Mouse (Mus musculus): ENCODE data around the gene Rabgap1. TPM values are rescaled to one million over a fixed set of nuclear protein-coding genes. Genes with fewer than 3 reads are reported as not detected.
"Not testable (repeated sequence)": the region's sequence is repeated elsewhere in the genome, so short reads cannot be mapped to it uniquely, and the experiment has no call there.

Gene Rabgap1
- polyA plus RNA-seq, 1 experiment from 2014 or later = 52.7 TPM

DNA sequence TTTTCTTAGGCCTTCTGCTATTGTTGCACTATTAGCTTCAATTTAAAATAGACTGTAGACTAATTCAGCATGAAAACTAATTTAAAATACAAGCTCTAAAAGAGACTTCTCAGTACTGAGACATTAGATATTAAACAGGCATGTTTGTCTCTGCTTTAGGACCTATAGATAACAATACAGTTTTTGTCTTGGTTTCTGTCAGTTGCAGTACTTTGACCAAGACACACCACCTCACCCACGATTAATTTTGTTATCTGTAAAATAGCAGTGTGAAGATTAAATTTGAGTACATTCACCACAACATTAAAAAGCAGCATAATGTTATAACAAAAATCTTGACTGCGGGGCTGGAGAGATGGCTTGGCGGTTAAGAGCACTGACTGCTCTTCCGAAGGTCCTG lies 23.2 kb downstream of the Rabgap1 start:
- Histone ChIP-seq H3K36me3 (peaks cover 13% of the 10 kb centered on the region), H3K4me3 (no peak overlapping the region), H3K9me3 (no peaks in the 10 kb centered on the region), H3K27ac (no peak overlapping the region), H3K9ac (no peak overlapping the region), H3K4me1 (no peaks in the 10 kb centered on the region), H3K27me3 (replicated peaks) (no peaks in the 10 kb centered on the region), H3K4me2 (replicated peaks) (no peak overlapping the region)
- 95% methylated on average over 4 of the region's 4 CpGs for WGBS
- no peak for ATAC-seq (ENCODE audit: low FRiP score, low read depth)

DNA sequence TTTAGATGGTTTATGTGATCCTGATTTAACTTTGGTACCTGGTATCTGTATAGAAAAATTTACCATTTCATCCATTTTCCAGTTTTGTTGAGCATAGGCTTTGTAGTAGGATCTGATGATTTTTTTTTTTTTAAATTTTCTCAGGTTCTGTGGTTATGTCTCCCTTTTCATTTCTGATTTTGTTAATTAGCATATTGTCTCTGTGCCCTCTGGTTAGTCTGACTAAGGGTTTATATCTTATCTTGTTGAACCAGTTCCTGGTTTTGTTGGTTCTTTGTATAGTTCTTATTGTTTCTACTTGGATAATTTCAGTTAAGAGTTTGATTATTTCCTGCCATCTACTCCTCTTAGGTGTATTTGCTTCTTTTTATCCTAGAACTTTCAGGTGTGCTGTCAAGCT lies 36.5 kb downstream of the Rabgap1 start:
- Histone ChIP-seq H3K4me1 (no peaks in the 10 kb centered on the region), H3K27me3 (replicated peaks) (no peaks in the 10 kb centered on the region), H3K4me2 (replicated peaks) (no peak overlapping the region), H3K9me3 (no peaks in the 10 kb centered on the region), H3K4me3 (no peak overlapping the region), H3K27ac (no peak overlapping the region), H3K9ac (no peak overlapping the region), H3K36me3 (peaks cover 47% of the 10 kb centered on the region)
- ATAC-seq (ENCODE audit: low FRiP score, low read depth) = no peak

GRCm38 (mm10) chr2:37480039-37480438 lies 37.0 kb downstream of the Rabgap1 start:
- Histone ChIP-seq H3K27me3 (replicated peaks) (no peaks in the 10 kb centered on the region), H3K9me3 (no peaks in the 10 kb centered on the region), H3K9ac (no peak overlapping the region), H3K4me1 (no peaks in the 10 kb centered on the region), H3K27ac (no peak overlapping the region), H3K4me2 (replicated peaks) (no peak overlapping the region), H3K4me3 (no peak overlapping the region), H3K36me3 (peaks cover 51% of the 10 kb centered on the region)
- ATAC-seq (ENCODE audit: low FRiP score, low read depth) = no peak
- 97% methylated on average over 2 of the region's 2 CpGs for WGBS

DNA sequence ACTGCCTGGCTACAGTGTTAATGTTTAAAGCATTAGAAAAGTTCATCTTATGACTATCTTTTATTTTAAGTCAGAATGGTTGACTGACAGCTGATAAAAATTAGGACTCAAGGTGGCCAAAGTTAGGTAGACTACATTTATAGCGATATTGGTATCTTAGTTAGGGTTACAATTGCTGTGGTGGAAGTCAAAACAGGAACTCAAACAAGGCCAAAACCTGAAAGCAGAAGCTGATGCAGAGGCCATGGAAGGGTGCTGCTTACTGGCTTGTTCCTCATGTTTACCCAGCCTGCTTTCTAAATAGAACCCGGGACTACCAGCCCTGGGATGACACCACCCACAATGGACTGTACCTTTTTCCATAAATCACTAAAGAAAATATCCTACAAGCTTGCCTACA lies 41.1 kb downstream of the Rabgap1 start:
- Histone ChIP-seq H3K27me3 (replicated peaks) (no peaks in the 10 kb centered on the region), H3K27ac (no peak overlapping the region), H3K4me1 (no peaks in the 10 kb centered on the region), H3K4me3 (no peak overlapping the region), H3K9me3 (no peaks in the 10 kb centered on the region), H3K36me3 (peaks cover 26% of the 10 kb centered on the region), H3K4me2 (replicated peaks) (no peak overlapping the region), H3K9ac (no peak overlapping the region)
- ATAC-seq (ENCODE audit: low FRiP score, low read depth) = no peak
- 91% methylated on average over 2 of the region's 2 CpGs for WGBS

DNA sequence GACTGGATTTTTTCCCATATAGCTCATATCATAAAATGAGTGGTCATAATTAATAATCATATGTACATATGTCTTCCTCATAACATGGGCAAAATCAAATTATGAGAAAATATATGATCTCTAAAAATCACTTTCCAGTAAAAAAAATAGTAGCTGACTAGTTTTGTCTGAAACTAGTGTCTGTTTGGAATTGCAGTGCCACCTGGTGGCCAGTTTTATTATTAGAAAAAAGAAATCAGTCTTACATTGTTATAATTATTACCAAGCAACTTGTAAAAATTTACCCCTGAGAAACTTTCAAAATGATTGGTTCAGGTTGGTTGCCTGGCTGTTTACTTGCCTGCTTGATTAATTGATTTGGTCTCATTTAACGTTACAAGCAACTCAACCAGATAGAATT lies 42.3 kb downstream of the Rabgap1 start:
- H3K4me2 ChIP-seq (replicated peaks) = no peak overlapping the region
- no peaks in the 10 kb centered on the region for H3K4me1 ChIP-seq
- 90% methylated on average over 1 of the region's 1 CpGs for WGBS
- peaks cover 37% of the 10 kb centered on the region for H3K36me3 ChIP-seq
- no peaks in the 10 kb centered on the region for H3K9me3 ChIP-seq
- ATAC-seq (ENCODE audit: low FRiP score, low read depth) = no peak
- H3K27me3 ChIP-seq (replicated peaks) = no peaks in the 10 kb centered on the region
- no peak overlapping the region for H3K27ac ChIP-seq
- H3K9ac ChIP-seq = no peak overlapping the region
- no peak overlapping the region for H3K4me3 ChIP-seq

DNA sequence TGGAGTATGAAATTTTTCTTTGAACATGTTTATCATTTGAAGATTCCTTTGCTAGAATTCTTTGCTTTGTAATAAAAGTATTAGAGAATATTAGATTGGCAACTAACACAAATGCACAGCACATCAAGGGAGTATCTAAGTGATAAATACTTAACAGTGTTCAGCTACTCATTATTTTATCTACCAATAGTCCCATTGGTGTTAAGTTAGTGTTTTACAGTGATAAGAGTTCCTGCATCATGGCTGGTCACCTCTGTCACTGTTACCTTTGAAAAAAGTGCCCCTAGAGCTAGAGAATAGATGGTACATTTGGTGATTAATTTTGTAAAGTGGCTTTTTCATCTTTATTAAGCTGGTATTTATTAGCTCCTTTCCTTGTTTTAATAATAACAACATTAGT lies 43.3 kb downstream of the Rabgap1 start:
- Histone ChIP-seq H3K36me3 (peaks cover 41% of the 10 kb centered on the region), H3K27ac (no peak overlapping the region), H3K9me3 (no peaks in the 10 kb centered on the region), H3K27me3 (replicated peaks) (no peaks in the 10 kb centered on the region), H3K4me3 (no peak overlapping the region), H3K4me1 (no peaks in the 10 kb centered on the region), H3K9ac (no peak overlapping the region), H3K4me2 (replicated peaks) (no peak overlapping the region)
- ATAC-seq (ENCODE audit: low FRiP score, low read depth) = no peak

- H3K4me1 ChIP-seq = no peaks in the 10 kb centered on the region
- no peak for ATAC-seq (ENCODE audit: low FRiP score, low read depth)
- H3K4me3 ChIP-seq = no peak overlapping the region
- no peak overlapping the region for H3K9ac ChIP-seq
- 96% methylated on average over 2 of the region's 2 CpGs for WGBS
- no peak overlapping the region for H3K4me2 ChIP-seq (replicated peaks)
- no peak overlapping the region for H3K27ac ChIP-seq
- H3K9me3 ChIP-seq = no peaks in the 10 kb centered on the region
- no peaks in the 10 kb centered on the region for H3K27me3 ChIP-seq (replicated peaks)
- H3K36me3 ChIP-seq = peaks cover 42% of the 10 kb centered on the region
Observed at GRCm38 (mm10) chr2:37488956-37489355, 45.9 kb downstream of the Rabgap1 start.

- ATAC-seq (ENCODE audit: low FRiP score, low read depth) = no peak
- WGBS = 92% methylated on average over 4 of the region's 4 CpGs
- Histone ChIP-seq H3K4me3 (no peak overlapping the region), H3K9ac (no peak overlapping the region), H3K36me3 (peaks cover 40% of the 10 kb centered on the region), H3K4me2 (replicated peaks) (no peak overlapping the region), H3K27ac (no peak overlapping the region), H3K4me1 (no peaks in the 10 kb centered on the region), H3K27me3 (replicated peaks) (no peaks in the 10 kb centered on the region), H3K9me3 (no peaks in the 10 kb centered on the region)
Observed at GRCm38 (mm10) chr2:37497321-37497720, 54.2 kb downstream of the Rabgap1 start.

GRCm38 (mm10) chr2:37505856-37506255 lies 62.8 kb downstream of the Rabgap1 start:
- H3K27ac ChIP-seq; H3K27me3 ChIP-seq (replicated peaks); H3K4me1 ChIP-seq; H3K4me3 ChIP-seq; ATAC-seq (ENCODE audit: low FRiP score, low read depth); H3K9ac ChIP-seq; H3K4me2 ChIP-seq (replicated peaks); H3K9me3 ChIP-seq: not testable (repeated sequence)
- H3K36me3 ChIP-seq = peaks cover 22% of the 10 kb centered on the region
- 88% methylated on average over 2 of the region's 2 CpGs for whole genome bisulfite sequencing

DNA sequence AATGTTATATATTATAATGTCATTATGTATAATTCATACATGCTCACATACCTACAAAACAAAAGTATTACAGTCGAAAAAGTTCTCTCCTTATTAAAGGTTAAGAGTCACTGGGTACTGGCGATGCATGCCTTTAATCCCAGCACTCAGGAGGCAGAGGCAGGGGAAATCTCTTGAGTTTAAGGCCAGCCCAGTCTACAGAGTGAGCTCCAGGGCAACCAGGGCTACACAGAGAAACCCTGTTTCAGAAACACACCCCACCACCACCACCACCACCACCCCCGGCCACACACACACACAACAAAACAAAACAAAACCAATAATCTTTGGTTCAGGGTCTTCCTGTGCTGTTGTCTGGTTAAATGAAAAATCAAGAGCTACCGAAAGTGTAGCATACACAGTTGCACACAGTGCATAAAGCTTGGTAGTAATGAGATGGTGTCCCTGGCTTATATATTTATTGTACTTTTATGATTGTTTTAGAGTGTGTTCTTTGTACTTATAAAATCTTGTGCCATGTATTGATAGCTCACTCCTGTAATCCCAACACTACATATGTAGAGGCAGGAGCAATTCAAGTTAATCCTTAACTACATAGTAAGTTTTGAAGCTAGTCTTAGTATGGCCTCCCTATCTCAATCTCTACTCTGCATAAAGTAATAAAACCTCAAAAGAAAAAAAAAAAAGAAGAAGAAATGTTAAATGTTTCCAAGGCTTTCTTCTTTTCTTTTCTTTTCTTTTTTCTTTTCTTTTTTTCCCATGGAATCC lies 68.2 kb downstream of the Rabgap1 start:
- Histone ChIP-seq H3K4me2 (replicated peaks) (no peak overlapping the region), H3K4me3 (no peak overlapping the region), H3K27ac (no peak overlapping the region), H3K9ac (no peak overlapping the region), H3K27me3 (replicated peaks) (no peaks in the 10 kb centered on the region), H3K9me3 (no peaks in the 10 kb centered on the region), H3K4me1 (peaks cover 6% of the 10 kb centered on the region), H3K36me3 (peaks cover 28% of the 10 kb centered on the region)
- 92% methylated on average over 4 of the region's 4 CpGs for whole genome bisulfite sequencing
- no peak for ATAC-seq (ENCODE audit: low FRiP score, low read depth)

GRCm38 (mm10) chr2:37516030-37516710 lies 73.1 kb downstream of the Rabgap1 start, which contains the start of gene Gpr21:
Gene Gpr21 (plus strand): TSS chr2:37516332.
- H3K4me2 ChIP-seq (replicated peaks) = peak within 1 kb of the TSS; percentile 53
- peak within 1 kb of the TSS; percentile 27 for H3K4me3 ChIP-seq
- peak within 1 kb of the TSS; percentile 40 for H3K9ac ChIP-seq
- 18% methylated on average over 11 of the region's 11 CpGs for WGBS
- no peaks in the 10 kb centered on the region for H3K27me3 ChIP-seq (replicated peaks)
- peaks cover 25% of the 10 kb centered on the region for H3K36me3 ChIP-seq
- peak; percentile 87 for ATAC-seq (ENCODE audit: low FRiP score, low read depth)
- peaks cover 11% of the 10 kb centered on the region for H3K4me1 ChIP-seq
- no peaks in the 10 kb centered on the region for H3K9me3 ChIP-seq
- H3K27ac ChIP-seq = peak within 1 kb of the TSS; percentile 57; the same call in 1 of the 2 replicates

DNA sequence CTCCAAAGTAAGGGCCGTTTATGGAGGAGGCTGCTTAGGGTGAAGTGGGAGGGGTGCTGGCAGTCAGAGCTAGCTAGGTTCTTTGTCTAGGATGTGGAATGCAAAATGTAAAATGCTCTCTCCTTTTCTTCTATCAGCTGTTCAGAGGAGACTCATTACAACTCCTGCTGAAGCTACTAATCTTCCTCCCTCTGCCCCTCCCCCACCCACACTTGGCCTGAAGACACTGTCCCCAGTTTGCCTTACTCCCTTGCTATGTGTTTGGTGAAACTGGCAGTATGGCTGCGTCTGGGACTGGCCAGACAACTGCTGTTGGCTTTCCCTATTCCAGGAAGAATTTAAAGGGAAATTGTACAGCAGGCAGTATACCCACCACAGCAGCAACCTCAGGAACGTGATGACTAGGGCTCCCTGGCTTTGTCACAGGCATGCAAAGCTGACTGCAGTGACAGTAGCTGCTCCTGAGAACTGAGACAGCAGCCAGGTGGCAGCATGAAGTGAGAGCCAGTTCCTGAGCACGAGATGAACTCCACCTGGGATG lies 73.9 kb downstream of the Rabgap1 start:
- Histone ChIP-seq H3K27ac (peak overlapping the region; percentile 57; the same call in 1 of the 2 replicates), H3K36me3 (peaks cover 21% of the 10 kb centered on the region), H3K4me1 (peaks cover 11% of the 10 kb centered on the region), H3K27me3 (replicated peaks) (no peaks in the 10 kb centered on the region), H3K9ac (peak overlapping the region; percentile 26; the same call in 1 of the 2 replicates), H3K9me3 (no peaks in the 10 kb centered on the region), H3K4me2 (replicated peaks) (peak overlapping the region; percentile 53), H3K4me3 (peak overlapping the region; percentile 22; the same call in 1 of the 2 replicates)
- WGBS = 21% methylated on average over 4 of the region's 4 CpGs
- peak; percentile 65 for ATAC-seq (ENCODE audit: low FRiP score, low read depth)
